Mouse (Mus musculus): ENCODE results near the gene Hhat. TPM values are rescaled to one million over a fixed set of nuclear protein-coding genes. Genes with fewer than 3 reads are reported as not detected.

Gene Hhat
- total and polyA plus RNA-seq, 3 experiments = 0.39 to 1.0 TPM; not detected in 1

GRCm38 (mm10) chr1:192532212-192532611 is 238.8 kb downstream of the Hhat start:
- no peak overlapping the region for H3K4me3 ChIP-seq (ENCODE audit: control insufficient read depth in 1 of 2, insufficient read depth in 1 of 2, low read depth in 2 of 2, low read length in 2 of 2)
- 0 out of 2 replicates have a peak overlapping the region, but pooled peaks have one; percentile 2 for H3K9ac ChIP-seq (ENCODE audit: control insufficient read depth, low read depth, low read length, poor library complexity, severe bottlenecking)
- no peaks in the 10 kb centered on the region for H3K79me2 ChIP-seq (ENCODE audit: control insufficient read depth, insufficient read depth, low read length, poor library complexity)
- no peaks in the 10 kb centered on the region for H3K27me3 ChIP-seq (ENCODE audit: control insufficient read depth in 1 of 2, insufficient read depth in 2 of 2, low read length in 2 of 2)
- DNase-seq (ENCODE audit: low read depth, low spot score) = peak; percentile 84
- H3K36me3 ChIP-seq (ENCODE audit: control insufficient read depth in 1 of 2, insufficient read depth in 2 of 2, low read length in 2 of 2) = peaks cover 0 to 24% of the 10 kb centered on the region in 2 experiments; a peak in 2 of 4 replicates
- no peak for TF ChIP-seq MAFK (IDR thresholded peaks at IDR 0.05; ENCODE audit: borderline replicate concordance, low read depth, low read length)
- no peak for TF ChIP-seq CHD2 (IDR thresholded peaks at IDR 0.05; ENCODE audit: low read length)
- 0 out of 2 replicates have a peak, but pooled peaks have one; percentile 9 for TF ChIP-seq NELFE (IDR thresholded peaks at IDR 0.05; ENCODE audit: low read depth, low read length)
- TF ChIP-seq ZNF384 (IDR thresholded peaks at IDR 0.05; ENCODE audit: low read depth, low read length) = no peak
- TF ChIP-seq MXI1 (IDR thresholded peaks at IDR 0.05; ENCODE audit: low read depth, low read length) = no peak
- no peak for TF ChIP-seq MYC (IDR thresholded peaks at IDR 0.05; ENCODE audit: low read depth, low read length)
- no peak for TF ChIP-seq POLR2A (IDR thresholded peaks at IDR 0.05; ENCODE audit: control insufficient read depth in 1 of 2, insufficient read depth in 1 of 2, low read depth in 1 of 2, low read length in 2 of 2, poor library complexity in 1 of 2)
- peak; percentile 50; the same call in 1 of the 2 replicates for TF ChIP-seq RCOR1 (IDR thresholded peaks at IDR 0.05; ENCODE audit: low read depth, low read length)
- TF ChIP-seq ZC3H11A (IDR thresholded peaks at IDR 0.05; ENCODE audit: low read depth, low read length) = no peak
- peak; percentile 82 for TF ChIP-seq ETS1 (IDR thresholded peaks at IDR 0.05; ENCODE audit: low read depth, low read length)
- TF ChIP-seq EP300 (IDR thresholded peaks at IDR 0.05; ENCODE audit: low read depth in 1 of 2, low read length in 2 of 2) = peak; percentile 89 to 91
- peak; percentile 81 for TF ChIP-seq JUND (IDR thresholded peaks at IDR 0.05; ENCODE audit: low read depth, low read length)
- TF ChIP-seq GATA1 (IDR thresholded peaks at IDR 0.05; ENCODE audit: low read depth, low read length) = peak; percentile 82
- TF ChIP-seq RAD21 (IDR thresholded peaks at IDR 0.05; ENCODE audit: low read depth, low read length) = no peak
- TF ChIP-seq POLR2AphosphoS5 (IDR thresholded peaks at IDR 0.05; ENCODE audit: borderline replicate concordance, low read depth, low read length) = no peak
- TF ChIP-seq BHLHE40 (IDR thresholded peaks at IDR 0.05; ENCODE audit: borderline replicate concordance, low read depth, low read length) = peak; percentile 83
- TF ChIP-seq HCFC1 (IDR thresholded peaks at IDR 0.05; ENCODE audit: low read depth, low read length) = no peak
- no peak for TF ChIP-seq MYB (IDR thresholded peaks at IDR 0.05; ENCODE audit: low read depth, low read length)
- no peak for TF ChIP-seq KAT2A (conservative IDR thresholded peaks at IDR 0.05; ENCODE audit: low read depth, low read length)
- peak; percentile 89 for TF ChIP-seq TCF12 (IDR thresholded peaks at IDR 0.05; ENCODE audit: low read depth, low read length)
- no peak for TF ChIP-seq MAZ (IDR thresholded peaks at IDR 0.05; ENCODE audit: low read depth, low read length)
- TF ChIP-seq NRF1 (IDR thresholded peaks at IDR 0.05; ENCODE audit: insufficient read depth, low read depth, low read length, poor library complexity, severe bottlenecking) = no peak
- TF ChIP-seq ELF1 (IDR thresholded peaks at IDR 0.05; ENCODE audit: low read depth, low read length) = 0 out of 2 replicates have a peak, but pooled peaks have one; percentile 34
- peak; percentile 60 for TF ChIP-seq TAL1 (IDR thresholded peaks at IDR 0.05; ENCODE audit: low read length)
- peaks cover 6 to 17% of the 10 kb centered on the region in 2 experiments for H3K4me1 ChIP-seq (ENCODE audit: control insufficient read depth in 1 of 2, insufficient read depth in 2 of 2, low read length in 2 of 2)
- peak overlapping the region; percentile 83 for H3K27ac ChIP-seq (ENCODE audit: control insufficient read depth, low read depth, low read length)
- H3K9me3 ChIP-seq (replicated peaks; ENCODE audit: insufficient read depth, low read length) = no peaks in the 10 kb centered on the region

Data from MEL (cell line).